11 mouse cellular contexts compared by ENCODE assay signal in the genomic region with DNA sequence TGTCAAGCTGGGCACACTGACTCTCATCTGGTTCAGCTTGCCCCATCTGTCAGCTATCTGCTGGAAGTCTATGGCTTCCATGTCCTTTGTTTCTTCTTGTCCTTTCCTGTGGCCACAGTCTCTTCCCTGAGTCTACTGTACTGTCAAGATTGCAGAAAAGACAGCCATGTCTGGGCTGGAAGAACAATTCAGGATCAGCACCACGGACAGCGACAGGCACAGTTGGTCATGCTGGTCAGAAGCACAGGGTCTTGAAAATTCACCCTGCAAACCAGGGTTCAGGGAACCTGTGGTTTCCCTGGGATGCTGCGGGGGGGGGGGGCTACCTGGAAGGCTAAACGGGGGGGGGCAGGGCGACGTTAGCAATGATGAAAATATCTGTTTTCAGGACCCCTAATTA. TPM values are rescaled to one million over a fixed set of nuclear protein-coding genes. Genes with fewer than 3 reads are reported as not detected.
DNase-seq lines count a peak whose midpoint lies in the region; ATAC-seq and TF ChIP-seq lines count a peak whose summit lies in the region.
"Had no signal": no experiment of that assay in that cellular context is flagged by ENCODE, and none has a peak within 500 bp of the region (broad histone marks: within the 10 kb centered on the region; RNA-seq: fewer than 3 reads in every experiment).

No protein-coding gene starts in this region.

- peak; percentile 60 for DNase-seq in CD4-positive, CD25-positive, alpha-beta regulatory T cell, adult 2 months (ENCODE audit: low read depth, low spot score)
- peak; percentile 31 for DNase-seq in lung, adult 2 months
- no peak for DNase-seq in lung, adult 18-20 months
- peak; percentile 93 for DNase-seq in limb, embryonic 11.5 days (ENCODE audit: low spot score)
- DNase-seq in thymus, postnatal 4 days = peak; percentile 85
- DNase-seq in cerebellum, adult 18-20 months = no peak

- H3K27ac ChIP-seq in limb, embryonic 11.5 days (replicated peaks; ENCODE audit: low read depth, low read length) = no peak overlapping the region
- H3K27ac ChIP-seq: embryonic facial prominence, embryonic 13.5 days; limb, embryonic 15.5 days had no signal

- no peak overlapping the region for H3K9ac ChIP-seq in limb, embryonic 11.5 days (ENCODE audit: low read length)
- H3K9ac ChIP-seq: embryonic facial prominence, embryonic 13.5 days; limb, embryonic 15.5 days had no signal

- no peak for ATAC-seq in CD4-positive, CD25-positive, alpha-beta regulatory T cell, adult 4 months
- ATAC-seq in common myeloid progenitor, adult 5-6 weeks (replicated peaks; ENCODE audit: low read depth, poor library complexity, severe bottlenecking) = peak; percentile 72; the same call in 1 of the 2 replicates
- ATAC-seq in limb, embryonic 11.5 days (ENCODE audit: insufficient number of reproducible peaks, low FRiP score, low TSS enrichment, low read depth) = no peak

- under 1% methylated on average over 6 of the region's 6 CpGs for WGBS in lung, adult 2 months
- 2% methylated on average over 6 of the region's 6 CpGs for WGBS in limb, embryonic 11.5 days

- H3K4me3 ChIP-seq in lung, adult 2 months (replicated peaks; ENCODE audit: extremely low read depth, low read depth, low read length) = no peak overlapping the region
- H3K4me3 ChIP-seq in limb, embryonic 11.5 days (ENCODE audit: low read depth, low read length) = no peak overlapping the region
- H3K4me3 ChIP-seq: embryonic facial prominence, embryonic 13.5 days; limb, embryonic 15.5 days had no signal

- H3K4me1 ChIP-seq in lung, adult 2 months (ENCODE audit: control insufficient read depth, insufficient read depth, low read length) = no peaks in the 10 kb centered on the region
- no peaks in the 10 kb centered on the region for H3K4me1 ChIP-seq in limb, embryonic 11.5 days (ENCODE audit: control insufficient read depth, insufficient read depth, low read length)
- H3K4me1 ChIP-seq: embryonic facial prominence, embryonic 13.5 days; limb, embryonic 15.5 days had no signal

- H3K27me3 ChIP-seq in limb, embryonic 11.5 days (ENCODE audit: control insufficient read depth, insufficient read depth, low read length) = no peaks in the 10 kb centered on the region

- no peaks in the 10 kb centered on the region for H3K9me3 ChIP-seq in limb, embryonic 11.5 days (ENCODE audit: control insufficient read depth, low read length)
- H3K9me3 ChIP-seq: embryonic facial prominence, embryonic 13.5 days; limb, embryonic 15.5 days had no signal

- no peak for TF ChIP-seq CTCF in lung, adult 2 months (IDR thresholded peaks at IDR 0.05; ENCODE audit: insufficient read depth, low read length)

- H3K36me3 ChIP-seq in limb, embryonic 11.5 days (ENCODE audit: control insufficient read depth, insufficient read depth, low read length) = no peaks in the 10 kb centered on the region
- H3K36me3 ChIP-seq: embryonic facial prominence, embryonic 13.5 days; limb, embryonic 15.5 days had no signal

- no peak overlapping the region for H3K4me2 ChIP-seq in limb, embryonic 11.5 days (ENCODE audit: low read depth, severe bottlenecking)
- H3K4me2 ChIP-seq: embryonic facial prominence, embryonic 13.5 days; limb, embryonic 15.5 days had no signal

- TF ChIP-seq POLR2A in lung, adult 2 months (IDR thresholded peaks at IDR 0.05; ENCODE audit: borderline replicate concordance, extremely low read depth, low read depth, low read length) = no peak

RNA-seq across cellular contexts. Expression of a gene that starts 9.4 kb away (rescaled TPM):
- polyA plus RNA-seq in CD4-positive, CD25-positive, alpha-beta regulatory T cell, adult 4 months (2017; shearing (Covaris generic)) = not detected
- 0.80 and 1.2 TPM in 2 replicates for polyA plus RNA-seq in lung, adult 2 months (2012; rRNA removed)
- not detected in 2 replicates for total RNA-seq in common myeloid progenitor, adult 5-6 weeks (2017)
- polyA plus RNA-seq in limb, embryonic 11.5 days (2014; fragmentation: Nextera tagmentation; extraction: Ambion mirVana) = 0.01 TPM in 1 of 2 replicates, not detected in the other
- polyA plus RNA-seq: embryonic facial prominence, embryonic 13.5 days had no signal

RNA-seq across cellular contexts. Expression of a gene that starts 13.5 kb away (rescaled TPM):
- 10 to 100 TPM; 18.3 to 21.5 TPM for polyA plus RNA-seq in CD4-positive, CD25-positive, alpha-beta regulatory T cell, adult 4 months (2017; shearing (Covaris generic))
- 14.4 and 15.6 TPM in 2 replicates for polyA plus RNA-seq in lung, adult 2 months (2012; rRNA removed)
- total RNA-seq in common myeloid progenitor, adult 5-6 weeks (2017) = 19.2 and 24.3 TPM in 2 replicates
- 74.7 and 79.0 TPM in 2 replicates for polyA plus RNA-seq in limb, embryonic 11.5 days (2014; fragmentation: Nextera tagmentation; extraction: Ambion mirVana)

RNA-seq across cellular contexts. Expression of a gene that starts 22.6 kb away (rescaled TPM):
- 10 to 100 TPM; 80.4 to 96.5 TPM for polyA plus RNA-seq in CD4-positive, CD25-positive, alpha-beta regulatory T cell, adult 4 months (2017; shearing (Covaris generic))
- 142 and 154 TPM in 2 replicates for polyA plus RNA-seq in lung, adult 2 months (2012; rRNA removed)
- total RNA-seq in common myeloid progenitor, adult 5-6 weeks (2017) = 363 and 374 TPM in 2 replicates
- polyA plus RNA-seq in limb, embryonic 11.5 days (2014; fragmentation: Nextera tagmentation; extraction: Ambion mirVana) = 110 and 125 TPM in 2 replicates

RNA-seq across cellular contexts. Expression of a gene that starts 42.0 kb away (rescaled TPM):
- 10 to 100 TPM in 1 of 2 experiments, not detected in 1; 14.2 TPM for polyA plus RNA-seq in CD4-positive, CD25-positive, alpha-beta regulatory T cell, adult 4 months (2017; shearing (Covaris generic))
- polyA plus RNA-seq in lung, adult 2 months (2012; rRNA removed) = not detected in 2 replicates
- total RNA-seq in common myeloid progenitor, adult 5-6 weeks (2017) = not detected in 2 replicates
- polyA plus RNA-seq in limb, embryonic 11.5 days (2014; fragmentation: Nextera tagmentation; extraction: Ambion mirVana) = not detected in 2 replicates
- polyA plus RNA-seq: embryonic facial prominence, embryonic 13.5 days; limb, embryonic 15.5 days; spleen, adult 2 months had no signal

RNA-seq across cellular contexts. Expression of a gene that starts 43.8 kb away (rescaled TPM):
- polyA plus RNA-seq in CD4-positive, CD25-positive, alpha-beta regulatory T cell, adult 4 months (2017; shearing (Covaris generic)) = 10 to 100 TPM; 33.6 to 42.7 TPM
- 10.7 and 14.6 TPM in 2 replicates for polyA plus RNA-seq in lung, adult 2 months (2012; rRNA removed)
- total RNA-seq in common myeloid progenitor, adult 5-6 weeks (2017) = 20.5 and 25.1 TPM in 2 replicates
- 33.8 and 36.7 TPM in 2 replicates for polyA plus RNA-seq in limb, embryonic 11.5 days (2014; fragmentation: Nextera tagmentation; extraction: Ambion mirVana)

Comparison
In these comparisons a context has a peak if more than half of its experiments do, and no peak if none do; other contexts are left out.
1. DNase-seq: peak in CD4-positive, CD25-positive, alpha-beta regulatory T cell, adult 2 months (single experiment), lung, adult 2 months (single experiment), limb, embryonic 11.5 days (single experiment) and thymus, postnatal 4 days (single experiment); none in lung, adult 18-20 months (0 of 2) and cerebellum, adult 18-20 months (0 of 2).